Mouse (Mus musculus) layer of hippocampus, adult 9-11 months (tissue): ENCODE results near the gene Tnfsf13.
"Not testable (repeated sequence)": the region's sequence is repeated elsewhere in the genome, so short reads cannot be mapped to it uniquely, and the experiment has no call there.

Experiments
- DNase-seq: peaks from one replicate; pipeline ENCODE4 v3.0.0; 2022

The Tnfsf13 gene

DNA sequence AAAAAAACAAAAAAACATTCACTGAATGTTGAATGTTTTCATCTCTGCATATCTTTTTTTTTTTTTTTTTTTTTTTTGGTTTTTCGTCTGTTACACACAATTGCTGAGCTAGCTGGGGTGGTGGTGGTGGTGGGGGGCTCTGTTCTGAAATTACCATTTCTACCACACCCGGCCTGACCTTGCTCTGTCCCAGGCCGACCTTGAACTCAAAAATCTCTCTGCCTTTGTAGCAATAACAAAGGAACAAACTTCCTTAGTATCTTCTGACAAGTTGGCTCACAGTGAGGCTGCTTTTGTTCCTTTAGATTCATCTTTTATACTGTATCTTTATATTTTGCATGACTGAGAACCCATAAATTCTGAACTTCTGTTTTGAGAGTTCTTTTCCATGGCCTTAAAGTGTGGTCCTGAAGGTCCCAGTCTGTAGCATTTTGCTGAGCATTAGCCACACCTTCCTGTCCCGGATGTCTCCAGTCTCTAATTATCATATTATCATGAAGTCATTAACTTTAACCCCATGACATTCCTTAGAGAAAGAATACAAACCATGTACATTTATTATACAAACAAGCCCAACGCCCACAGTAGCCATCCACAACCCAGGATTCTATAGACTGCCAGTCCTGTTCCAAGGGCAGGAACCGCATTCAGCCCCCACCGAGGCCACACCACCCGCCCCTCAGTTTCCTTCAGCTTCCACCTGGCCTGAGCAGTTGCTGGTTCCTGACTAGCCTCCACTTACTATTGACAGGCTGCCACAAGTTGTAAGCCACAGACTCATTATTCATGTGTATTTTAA is 18.4 kb upstream of the Tnfsf13 start:
- DNase-seq, result no peak

DNA sequence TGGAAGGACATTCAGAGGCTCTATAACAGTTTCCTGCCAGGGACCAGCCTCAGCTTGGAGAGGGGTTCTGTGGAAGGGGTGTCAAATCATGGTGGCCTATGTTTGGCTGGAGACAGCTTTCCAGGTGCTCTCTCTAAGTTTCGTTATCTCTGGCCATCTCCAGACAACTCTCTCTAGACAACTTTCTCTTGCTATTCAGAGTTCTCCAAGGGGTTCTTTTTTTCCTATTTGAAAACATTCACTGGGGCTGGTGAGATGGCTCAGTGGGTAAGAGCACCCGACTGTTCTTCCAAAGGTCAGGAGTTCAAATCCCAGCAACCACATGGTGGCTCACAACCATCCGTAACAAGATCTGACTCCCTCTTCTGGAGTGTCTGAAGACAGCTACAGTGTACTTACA is 17.8 kb upstream of the Tnfsf13 start:
- not testable (repeated sequence) for DNase-seq

DNA sequence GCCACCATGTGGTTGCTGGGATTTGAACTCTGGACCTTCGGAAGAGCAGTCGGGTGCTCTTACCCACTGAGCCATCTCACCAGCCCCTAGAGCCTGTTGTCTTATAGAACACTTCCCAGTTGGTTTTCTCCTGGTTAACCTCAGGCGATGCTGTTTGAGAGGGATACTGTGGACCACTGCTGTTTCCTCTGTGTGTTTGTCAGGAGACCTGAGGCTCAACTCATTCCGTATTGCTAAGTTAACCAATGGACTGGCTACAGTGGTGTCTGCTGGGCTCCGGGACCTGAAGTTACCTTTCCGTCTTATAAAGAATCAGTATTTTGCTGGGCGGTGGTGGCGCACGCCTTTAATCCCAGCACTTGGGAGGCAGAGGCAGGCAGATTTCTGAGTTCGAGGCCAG is 17.3 kb upstream of the Tnfsf13 start:
- not testable (repeated sequence) for DNase-seq

DNA sequence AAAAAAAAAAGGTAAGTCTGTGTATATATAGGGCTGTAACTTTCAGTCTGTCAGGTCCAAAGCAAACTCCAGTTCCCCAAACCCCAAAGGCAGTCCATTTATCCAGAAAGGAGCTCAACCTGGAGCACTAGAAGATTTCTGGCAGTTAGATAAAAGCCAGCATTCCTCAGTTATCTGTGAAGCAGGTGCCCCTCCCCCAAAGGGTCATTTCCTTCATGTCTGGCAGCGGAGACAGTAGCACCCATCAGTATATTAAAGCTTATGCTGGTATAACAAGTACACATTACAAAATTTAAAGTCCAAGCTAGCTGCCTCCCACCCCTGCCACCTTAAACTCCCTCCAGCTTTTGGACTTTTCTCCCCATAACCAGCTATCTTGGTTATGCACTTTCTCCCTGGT is 14.0 kb upstream of the Tnfsf13 start:
- DNase-seq, result no peak

DNA sequence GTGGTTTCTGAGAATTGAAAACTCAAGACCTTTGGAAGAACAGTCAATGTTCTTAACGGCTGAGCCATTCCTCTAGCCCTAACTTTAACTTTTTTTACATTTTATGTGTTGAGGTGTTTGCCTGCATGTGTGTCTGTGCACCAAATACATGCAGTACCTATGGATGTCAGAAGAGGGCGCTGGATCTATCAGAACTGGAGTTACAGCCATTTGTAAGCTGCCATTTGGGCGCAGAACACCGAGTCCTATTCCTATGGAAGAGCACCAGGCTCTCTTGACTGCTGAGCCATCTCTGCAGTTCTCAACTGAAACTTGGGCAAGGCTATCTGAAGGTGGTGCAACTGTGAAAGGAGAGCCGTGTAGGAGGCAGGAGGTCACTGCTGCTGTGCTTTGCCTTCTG is 13.0 kb upstream of the Tnfsf13 start:
- no peak for DNase-seq

DNA sequence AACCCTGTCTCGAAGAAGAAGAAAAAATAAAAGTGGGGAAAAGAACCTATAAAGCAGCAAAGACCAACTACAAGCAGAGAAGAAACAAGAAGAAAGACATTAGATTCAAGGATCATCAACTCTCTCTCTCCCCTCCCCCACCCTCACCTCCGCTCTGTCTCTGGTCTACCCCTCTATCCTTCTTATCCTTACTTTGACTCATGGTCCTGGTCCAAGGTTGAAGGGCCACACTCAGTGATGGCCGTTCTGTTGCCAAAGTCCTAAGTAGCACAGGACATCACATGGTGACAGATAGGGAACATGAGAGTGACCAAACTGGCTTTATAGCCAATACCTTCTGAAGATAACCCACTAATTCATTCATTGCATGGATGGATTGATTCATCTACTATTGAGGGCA is 11.8 kb upstream of the Tnfsf13 start:
- DNase-seq, result no peak

DNA sequence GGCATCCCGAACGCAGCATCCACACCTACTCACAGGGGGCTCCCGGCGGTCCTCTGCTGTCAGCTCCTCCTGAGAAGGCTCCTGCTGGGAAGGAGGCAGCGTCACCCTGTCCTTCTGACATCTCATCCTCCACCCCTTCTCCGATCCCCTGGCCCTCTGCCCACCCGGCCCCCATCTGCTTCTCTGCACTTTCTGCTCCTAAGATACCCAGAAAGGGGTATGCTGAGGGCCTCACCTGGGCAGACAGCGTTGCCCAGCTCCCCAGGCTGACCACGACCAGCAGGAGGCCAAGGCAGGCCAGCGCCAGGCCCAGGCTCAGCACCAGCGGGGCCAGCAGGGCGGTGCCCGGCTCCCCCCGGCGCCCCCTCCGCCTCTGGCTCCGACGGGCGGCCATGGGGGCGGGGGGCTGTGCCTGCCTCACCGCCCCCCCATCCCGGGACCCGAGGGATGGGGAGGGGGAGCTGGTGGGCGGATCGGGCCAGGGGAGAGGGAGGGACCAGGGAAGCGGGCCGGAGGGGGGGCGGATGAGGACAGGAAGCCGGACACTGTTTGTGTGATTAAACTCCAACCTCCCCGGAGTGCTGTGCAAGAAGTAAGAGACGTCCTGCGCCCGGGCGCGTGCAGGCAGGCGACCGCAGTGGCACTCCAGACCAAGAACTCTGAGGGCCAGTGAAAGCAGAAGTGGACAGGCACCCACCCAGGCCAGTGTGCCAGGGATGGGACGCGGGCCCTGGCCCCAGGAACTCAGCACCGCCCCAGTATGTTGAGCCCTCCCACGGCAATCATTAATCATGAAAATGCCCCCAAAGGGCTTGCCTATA is 10.0 kb upstream of the Tnfsf13 start, which contains the start of the genes Tnfsf12 and Tnfsfm13:
Gene Tnfsf12, minus strand, starts transcription at position 489 of the 821 bp plus-strand sequence.
Gene Tnfsfm13, minus strand, starts transcription at position 738 of the 821 bp plus-strand sequence.
- peak; percentile 78 for DNase-seq

DNA sequence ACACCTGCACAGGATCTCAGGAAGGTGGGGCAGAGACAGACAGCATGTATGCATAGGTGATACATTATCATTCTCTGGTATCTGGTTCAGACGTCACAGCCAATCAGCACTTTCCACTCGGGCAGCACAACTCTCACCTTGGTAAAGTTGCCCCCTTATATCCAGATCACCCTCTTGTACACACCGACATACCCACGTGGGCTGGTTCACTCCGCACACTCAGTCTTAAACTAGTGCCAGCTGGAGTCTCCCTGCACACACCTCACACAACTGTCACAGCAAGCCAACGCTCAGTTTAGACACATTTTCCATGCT is 9.4 kb upstream of the Tnfsf13 start:
- no peak for DNase-seq

DNA sequence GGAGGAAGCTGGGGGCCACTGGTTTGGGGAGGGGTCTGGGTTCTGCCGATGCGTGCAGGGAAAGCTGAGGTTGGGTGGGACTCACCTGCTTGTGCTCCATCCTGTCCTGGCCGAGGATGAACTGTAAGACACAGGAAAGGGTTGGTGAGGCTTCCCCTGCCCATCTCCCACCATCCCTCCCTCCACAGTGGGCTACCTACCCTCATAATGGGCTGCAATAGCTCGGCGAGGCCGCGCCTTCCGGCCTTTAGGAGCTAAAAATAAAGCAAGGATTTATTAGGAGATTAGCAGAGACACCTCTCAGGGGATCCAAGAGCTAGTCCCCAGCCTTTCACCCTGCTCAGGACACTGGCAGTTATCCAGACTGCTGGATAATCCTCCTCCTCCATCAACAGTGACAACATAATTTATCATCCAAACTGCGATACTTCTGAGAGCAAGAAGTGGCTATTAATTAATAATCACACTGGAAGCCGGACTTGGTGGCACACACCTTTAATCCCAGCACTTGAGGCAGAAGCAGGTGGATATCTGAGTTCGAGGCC is 7.9 kb upstream of the Tnfsf13 start:
- no peak for DNase-seq

DNA sequence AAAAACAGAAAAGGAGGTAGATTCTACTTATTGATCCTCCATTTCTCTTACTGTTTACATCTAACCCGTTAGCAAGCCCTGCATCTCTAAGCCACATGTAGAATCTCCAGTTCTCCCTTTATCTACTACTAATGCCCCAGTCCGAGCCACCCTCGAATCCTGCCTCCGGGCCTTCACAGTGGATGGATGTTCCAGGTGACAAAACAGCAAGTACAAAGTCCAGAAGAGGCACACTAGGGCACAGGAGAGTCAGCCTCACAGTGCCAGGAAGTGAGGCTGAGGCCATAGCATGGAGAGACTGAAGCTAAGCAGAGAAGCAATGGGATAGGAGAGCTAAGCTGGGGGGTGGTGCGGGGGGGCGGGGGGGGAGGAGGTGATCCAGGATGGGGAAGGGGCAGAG is 7.3 kb upstream of the Tnfsf13 start:
- DNase-seq, result no peak

DNA sequence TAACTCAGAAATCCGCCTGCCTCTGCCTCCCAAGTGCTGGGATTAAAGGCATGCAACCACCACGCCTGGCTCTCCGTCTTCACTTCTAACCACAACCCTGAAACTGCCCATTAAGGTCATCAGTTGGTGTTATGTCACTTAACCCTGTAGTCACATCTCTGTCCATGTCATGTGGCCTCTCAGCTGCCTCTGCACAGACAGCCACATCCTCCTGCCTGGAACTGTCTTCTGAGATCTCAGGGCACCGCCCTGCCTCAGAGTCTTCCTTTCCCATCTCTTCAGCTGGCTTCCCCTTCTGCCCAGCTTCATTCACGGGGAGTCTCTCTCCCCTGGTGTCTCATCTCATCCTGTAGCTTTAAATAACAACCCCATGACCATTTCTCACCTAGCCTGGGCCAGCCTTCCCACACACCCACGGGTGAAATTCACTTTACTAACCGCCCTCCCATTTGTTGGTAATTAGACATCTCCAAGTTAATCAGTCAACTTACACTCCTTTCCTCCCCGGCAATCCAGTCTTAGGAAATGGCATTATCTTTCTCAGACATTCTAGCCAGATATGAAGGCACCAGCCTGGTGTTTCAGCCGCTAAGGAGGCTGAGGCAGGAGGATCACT is 6.7 kb upstream of the Tnfsf13 start:
- DNase-seq, result no peak

DNA sequence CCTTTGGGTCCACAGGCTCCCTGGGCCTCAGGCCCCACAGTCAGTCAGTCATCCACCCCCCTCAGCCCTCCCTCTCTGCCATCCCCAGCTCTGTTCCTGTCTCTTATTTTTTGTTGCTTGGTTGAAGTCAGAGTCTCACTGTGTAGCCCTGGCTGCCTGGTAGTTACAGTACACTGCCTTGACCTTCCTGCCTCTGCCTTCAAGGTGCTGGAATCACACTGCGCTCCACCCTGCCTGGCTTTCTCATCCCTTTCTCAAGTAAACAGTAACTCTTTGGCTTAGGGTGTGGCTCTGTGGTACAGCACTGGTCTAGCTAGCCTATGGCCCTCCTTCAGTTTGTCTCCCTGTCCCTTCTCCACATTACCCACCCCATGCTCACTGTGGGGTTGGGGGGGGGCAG is 4.3 kb upstream of the Tnfsf13 start:
- no peak for DNase-seq

DNA sequence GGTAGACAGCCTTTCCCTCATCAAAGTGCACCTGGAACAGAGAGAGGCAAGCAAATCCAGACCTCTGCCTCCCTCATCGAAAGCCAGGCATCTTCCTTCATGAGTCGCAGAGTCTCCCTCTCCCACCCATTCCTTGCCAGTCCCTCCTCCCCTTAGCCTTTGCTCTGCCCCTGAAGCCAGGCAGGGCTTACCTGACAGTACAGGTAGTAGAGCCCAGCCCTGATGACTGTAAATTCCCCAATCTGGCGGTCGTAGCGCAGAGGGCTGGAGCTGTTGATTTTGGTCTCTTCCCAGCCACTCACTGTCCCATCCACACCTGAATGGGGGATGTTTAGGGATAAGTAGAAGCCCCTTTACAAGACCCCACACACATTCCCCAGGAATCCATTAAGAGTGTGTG is 1.5 kb upstream of the Tnfsf13 start:
- no peak for DNase-seq

DNA sequence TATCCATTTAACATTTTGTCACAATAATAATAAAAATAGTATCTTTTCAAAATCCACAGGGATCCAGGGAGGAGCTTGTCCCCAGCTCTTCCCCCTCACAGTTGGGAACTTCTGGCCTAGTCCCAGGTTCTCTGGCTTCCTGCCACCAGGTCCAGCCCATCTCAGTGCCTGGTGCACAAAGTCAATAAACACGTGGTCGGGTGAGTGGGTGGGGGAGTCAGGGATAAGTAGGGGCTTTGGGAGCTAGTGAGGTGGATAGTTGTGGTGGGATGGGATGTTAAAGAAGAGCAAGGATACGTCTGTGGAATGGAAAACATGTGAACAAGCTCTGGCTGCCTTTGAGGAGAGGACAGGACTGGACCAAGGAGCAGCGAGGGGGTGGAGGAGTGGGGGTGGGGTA is 793 bp upstream of the Tnfsf13 start:
- no peak for DNase-seq

DNA sequence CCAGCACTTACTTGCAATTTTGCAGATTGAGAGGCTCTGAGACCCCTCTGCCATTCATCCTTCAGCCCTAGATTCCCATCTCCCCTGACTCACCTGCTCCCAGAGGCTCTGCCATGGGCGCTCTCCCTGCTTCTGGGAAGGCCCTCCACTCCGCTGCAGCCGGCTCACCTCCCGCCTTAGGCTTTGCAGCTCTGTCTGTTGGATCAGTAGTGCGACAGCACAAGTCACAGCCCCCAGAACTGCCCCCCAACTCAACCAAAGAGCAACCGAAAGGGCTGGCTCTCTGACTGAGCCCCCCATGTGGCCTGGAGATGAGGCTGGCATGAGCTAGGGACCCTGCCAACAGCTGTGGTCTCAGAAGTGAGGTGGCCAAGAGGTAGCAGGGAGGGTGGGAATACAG is 648 bp downstream of the Tnfsf13 start:
- DNase-seq, result no peak

DNA sequence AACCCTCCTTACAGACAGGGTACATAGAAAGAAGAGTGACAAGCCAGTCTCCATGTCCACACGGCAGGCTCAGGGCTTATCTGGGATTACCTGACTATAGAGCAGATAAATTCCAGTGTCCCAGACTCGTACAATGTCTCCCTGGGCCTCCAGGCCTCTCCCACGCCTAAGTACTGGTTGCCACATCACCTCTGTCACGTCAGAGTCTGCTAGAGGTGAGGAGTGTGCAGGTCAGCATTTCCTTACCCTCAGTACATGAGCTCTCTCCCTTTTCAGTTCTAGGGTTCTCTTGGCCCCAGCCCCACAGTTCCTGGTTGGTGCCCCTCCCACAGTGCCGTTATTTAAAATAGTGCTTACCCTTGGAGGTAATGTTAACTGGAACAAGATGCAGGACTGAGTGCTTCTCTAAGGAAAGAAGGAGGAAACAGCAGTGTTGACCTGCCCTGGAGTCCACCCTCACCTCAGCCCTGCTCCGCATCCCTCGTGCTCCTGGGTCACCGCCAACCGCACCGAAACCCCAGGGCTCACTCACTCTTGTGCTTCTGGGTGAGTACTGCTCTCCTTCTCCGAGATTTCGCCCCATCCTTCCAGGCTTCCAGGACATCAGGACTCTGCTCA is 1.3 kb downstream of the Tnfsf13 start:
- no peak for DNase-seq

DNA sequence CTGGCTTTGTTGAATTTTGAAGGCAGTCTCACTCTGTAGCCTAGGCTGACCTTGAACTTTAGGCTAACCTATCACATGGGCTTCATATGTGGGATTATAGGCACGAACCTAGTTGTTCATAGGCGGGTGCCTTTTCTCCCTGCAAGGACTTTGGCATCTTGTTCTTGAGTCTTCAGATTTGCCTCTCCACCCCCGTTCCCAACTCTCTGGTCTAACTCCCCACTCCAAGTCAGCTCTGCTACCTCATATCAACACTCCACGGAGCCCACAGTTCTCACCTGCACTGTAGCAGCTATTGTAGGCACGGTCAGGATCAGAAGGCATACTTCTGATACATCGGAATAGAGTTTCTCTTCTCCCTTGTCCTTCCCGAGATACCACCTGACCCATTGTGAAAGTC is 2.0 kb downstream of the Tnfsf13 start:
- DNase-seq, result no peak

DNA sequence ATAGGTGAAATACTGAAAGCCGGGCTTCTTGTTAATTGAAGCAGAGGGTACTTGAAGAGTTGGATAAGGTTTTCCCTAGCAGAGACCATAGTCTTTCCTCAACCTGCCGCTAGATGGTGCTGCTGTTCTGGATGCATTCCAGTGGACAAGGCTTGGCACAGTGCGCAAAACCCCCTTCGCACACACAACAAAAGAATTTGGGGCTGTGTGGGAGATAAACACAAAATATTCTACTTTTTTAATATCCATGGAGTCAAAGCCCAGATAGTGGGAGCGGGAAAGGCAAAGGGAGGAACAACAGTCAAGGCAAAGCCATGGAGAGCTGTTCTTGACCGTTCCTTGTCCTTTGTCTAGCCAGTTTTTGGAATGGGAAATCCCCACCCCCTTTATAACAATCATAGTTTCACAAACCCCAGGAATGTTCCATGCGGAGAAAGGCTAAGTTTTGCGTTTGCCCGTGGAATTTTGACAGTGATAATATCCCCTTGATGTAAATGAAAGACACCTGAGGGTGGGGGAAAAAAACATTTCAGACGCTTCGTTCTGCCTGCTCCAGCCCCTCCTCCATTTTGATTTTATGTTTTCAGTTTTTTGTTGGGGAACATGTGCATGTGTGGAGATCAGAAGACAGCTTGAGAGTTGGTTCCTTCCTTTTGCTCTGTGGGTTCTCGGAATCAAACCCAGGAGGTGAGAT is 2.6 kb downstream of the Tnfsf13 start:
- DNase-seq, result peak; percentile 82

DNA sequence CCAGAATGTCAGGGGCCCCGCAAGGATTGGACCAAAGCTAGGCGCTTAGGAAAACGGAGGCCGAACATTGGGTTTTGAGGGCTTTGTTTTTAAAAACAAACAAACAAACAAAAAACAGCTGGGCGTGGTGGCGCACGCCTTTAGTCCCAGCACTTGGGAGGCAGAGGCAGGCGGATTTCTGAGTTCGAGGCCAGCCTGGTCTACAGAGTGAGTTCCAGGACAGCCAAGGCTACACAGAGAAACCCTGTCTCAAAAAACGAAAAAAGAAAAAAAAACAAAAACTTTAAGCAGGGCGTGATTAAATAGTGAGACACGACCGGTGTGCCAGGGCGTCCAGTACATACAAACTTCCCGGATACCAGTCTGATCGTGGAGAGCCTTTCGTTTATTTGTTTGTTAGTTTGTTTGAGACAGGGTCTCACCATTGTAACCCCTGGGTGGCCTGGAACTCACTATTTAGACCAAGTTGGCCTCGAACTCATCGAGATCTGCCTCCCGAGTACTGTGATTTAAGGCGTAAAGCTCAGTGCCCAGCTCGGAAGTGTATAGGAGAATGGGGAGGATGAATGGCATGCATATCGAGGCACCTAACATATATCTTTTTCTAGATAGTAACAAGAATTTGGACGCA is 3.3 kb downstream of the Tnfsf13 start:
- DNase-seq, result no peak

DNA sequence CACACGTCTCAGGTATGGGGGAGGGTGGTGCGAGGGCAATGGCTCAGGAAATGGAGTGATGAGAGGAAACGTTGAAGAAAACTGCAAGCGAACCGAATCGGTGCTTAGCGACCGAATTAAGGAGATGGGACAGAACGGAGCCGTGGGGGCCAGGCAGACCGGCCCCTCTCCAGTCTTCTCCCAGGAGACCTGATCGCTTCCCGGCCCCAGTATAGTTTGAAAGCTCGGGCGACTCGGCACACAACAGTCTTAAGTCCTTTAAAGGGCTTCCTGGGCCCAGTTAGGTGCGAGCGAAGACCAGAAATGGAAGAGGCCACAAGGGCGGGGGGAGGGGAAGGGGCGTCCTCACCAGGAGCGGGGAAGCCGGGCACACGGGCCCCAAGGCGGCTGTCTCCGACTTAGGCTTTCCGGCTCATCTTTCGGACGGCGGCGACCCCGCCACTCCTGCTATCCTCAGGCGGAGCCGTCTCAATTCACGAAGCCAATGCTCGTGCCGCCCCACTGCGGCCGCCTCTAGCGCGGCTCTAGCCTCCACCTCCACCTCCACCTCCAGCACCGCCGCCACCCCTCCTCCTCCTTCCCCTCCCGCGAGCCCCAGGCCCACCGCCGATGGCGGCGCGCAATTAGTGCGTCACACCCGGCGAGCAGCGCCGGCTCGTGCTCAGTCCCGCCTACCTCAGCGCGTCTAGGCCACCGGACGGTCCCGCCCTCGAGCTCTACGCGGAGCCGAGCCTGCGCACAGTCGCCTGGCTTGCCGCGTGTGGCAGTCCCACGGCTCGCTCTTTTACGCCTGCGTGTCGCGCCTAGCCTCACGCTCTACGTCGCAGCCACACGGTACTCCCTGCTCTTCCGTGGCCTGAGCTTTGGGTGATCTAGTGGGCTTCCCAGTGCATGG is 4.0 kb downstream of the Tnfsf13 start, which contains the start of gene Senp3:
Gene Senp3, minus strand, starts transcription at position 771 of the 895 bp plus-strand sequence.
- peak; percentile 97 for DNase-seq
